Mouse (Mus musculus) testis, adult 10 weeks (tissue): ENCODE measurements around the gene Ticrr. TPM values are rescaled to one million over a fixed set of nuclear protein-coding genes. Genes with fewer than 3 reads are reported as not detected.

ENCODE experiments used
- polyA plus RNA-seq: library from polyadenylated mRNA; stranded (reverse); fragments of 350-450 nt; fragmentation: Illumina TruSeq; extraction: RNeasy Lipid Tissue Mini Kit (QIAGEN cat#74804); gene quantifications from one replicate; pipeline ENCODE4 v1.2.3, GENCODE M21; 2014; ENCODE audit warnings: low read depth, low replicate concordance

Ticrr gene
- polyA plus RNA-seq, result 5.0 TPM

GRCm38 (mm10) chr7:79659578-79660290, at the start of gene Ticrr:
Gene Ticrr, plus strand, starts transcription at chr7:79660196.

DNA sequence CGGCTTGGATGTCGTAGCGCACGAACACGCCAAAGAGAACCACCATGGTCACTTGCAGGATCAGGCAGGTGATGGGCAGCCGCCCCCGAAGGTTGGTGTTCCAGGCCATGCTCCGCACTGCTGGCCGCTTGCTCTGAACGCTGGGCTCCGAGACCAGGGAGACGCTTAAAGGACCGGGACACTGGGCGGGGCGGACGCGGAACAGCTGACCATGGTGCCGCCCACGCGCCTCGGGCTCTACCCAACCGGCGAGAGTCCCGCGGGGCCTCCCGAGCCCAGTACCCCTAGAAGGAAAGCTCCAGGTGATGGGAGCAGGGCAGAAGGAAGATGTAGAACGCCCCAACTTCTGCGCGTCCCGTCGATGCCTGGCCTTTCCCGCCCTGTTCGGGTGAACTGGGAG, 42.6 kb upstream of the Ticrr start, which contains the start of gene Rhcg:
Gene Rhcg, minus strand, starts transcription at position 240 of the 400 bp plus-strand sequence.

DNA sequence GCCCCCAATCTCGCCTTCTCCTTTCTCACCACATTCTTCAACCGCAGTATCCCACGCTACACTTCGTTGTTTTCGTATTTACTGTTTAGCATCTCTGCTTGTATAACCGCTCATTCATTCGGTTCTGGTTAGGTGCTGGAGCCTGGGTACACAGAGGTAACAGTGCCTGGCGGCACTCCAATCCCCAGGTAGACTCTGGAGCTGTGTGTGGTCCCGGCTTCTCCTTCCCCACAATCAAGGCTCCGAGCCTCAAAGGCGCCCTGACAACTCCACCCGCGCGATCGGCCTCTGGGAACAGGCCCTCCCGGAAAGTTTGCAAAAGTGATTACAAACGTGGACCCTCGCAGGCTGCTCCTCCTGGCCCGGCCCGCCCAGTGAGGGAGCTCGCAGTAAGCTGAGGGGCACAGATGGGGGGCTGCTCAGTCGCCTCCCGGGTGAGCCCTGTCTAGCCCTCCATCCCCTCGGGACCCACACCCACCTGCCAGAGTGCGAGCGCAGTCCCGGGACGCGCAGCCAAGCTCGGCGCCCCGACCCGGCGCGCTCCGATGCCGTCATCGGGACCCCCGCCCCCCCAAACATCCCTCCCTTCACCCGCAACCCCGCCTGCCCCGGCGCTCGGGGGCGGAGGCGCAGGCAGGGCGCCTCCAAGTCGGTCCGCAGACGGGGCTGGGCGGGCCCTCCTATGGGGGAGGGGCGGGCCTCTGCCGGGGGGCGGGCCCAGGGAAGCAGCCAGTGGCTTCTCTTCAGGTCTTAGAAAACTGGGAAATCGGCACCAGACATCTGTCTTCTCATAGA, 55.4 kb downstream of the Ticrr start, which contains the start of gene Kif7:
Gene Kif7, minus strand, starts transcription at position 534 of the 795 bp plus-strand sequence.

DNA sequence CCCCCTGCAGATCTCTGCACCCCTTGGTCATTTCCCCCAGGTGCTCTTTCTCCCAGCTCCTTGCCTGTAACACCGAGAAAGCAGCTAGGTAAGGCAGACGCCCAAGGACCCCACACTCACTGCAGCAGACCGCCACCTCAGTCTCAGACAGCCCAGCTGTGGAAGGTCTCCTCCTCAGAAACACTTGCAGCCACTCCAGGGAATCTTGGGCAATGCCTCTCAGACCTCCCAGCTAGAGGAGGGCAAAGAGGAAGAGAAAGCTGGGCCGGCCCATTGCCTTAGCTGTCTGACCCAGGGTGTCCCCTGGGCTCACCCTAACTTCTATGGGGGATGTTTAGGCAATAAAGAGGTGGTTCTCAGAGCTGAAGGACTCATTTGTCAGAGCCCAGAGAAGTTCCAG, 72.6 kb downstream of the Ticrr start, which contains the start of gene Plin1:
Gene Plin1, minus strand, starts transcription at position 282 of the 400 bp plus-strand sequence.

GRCm38 (mm10) chr7:79742659-79743536, 82.9 kb downstream of the Ticrr start, which contains the start of the genes Pex11a and Wdr93:
Gene Pex11a, minus strand, starts transcription at chr7:79743131.
Gene Wdr93, plus strand, starts transcription at chr7:79743163.

Other genes with a start within 250 kb of the Ticrr start
- 63.3 TPM for gene Polg, start 193.8 kb upstream of the Ticrr start, polyA plus RNA-seq
- gene Rhcg, start 42.5 kb upstream of the Ticrr start, polyA plus RNA-seq, result 5.5 TPM
- gene Kif7, start 55.5 kb downstream of the Ticrr start, polyA plus RNA-seq, result 0.21 TPM
- 0.50 TPM for gene Plin1, start 72.7 kb downstream of the Ticrr start, polyA plus RNA-seq
- gene Pex11a, start 82.9 kb downstream of the Ticrr start, polyA plus RNA-seq, result 22.0 TPM
- 62.7 TPM for gene Wdr93, start 83.0 kb downstream of the Ticrr start, polyA plus RNA-seq
- gene Mesp1, start 133.6 kb downstream of the Ticrr start, polyA plus RNA-seq, result 0.77 TPM
- 1.9 TPM for gene Mesp2, start 150.5 kb downstream of the Ticrr start, polyA plus RNA-seq
- 0.59 TPM for gene Anpep, start 200.9 kb downstream of the Ticrr start, polyA plus RNA-seq